Mouse (Mus musculus) testis, postnatal 14 days (tissue): ENCODE data around the gene Syne3.

ENCODE experiments used
- DNase-seq: peaks from one replicate; pipeline ENCODE4 v3.0.0; 2021; ENCODE audit warnings: low spot score

Gene Syne3

DNA sequence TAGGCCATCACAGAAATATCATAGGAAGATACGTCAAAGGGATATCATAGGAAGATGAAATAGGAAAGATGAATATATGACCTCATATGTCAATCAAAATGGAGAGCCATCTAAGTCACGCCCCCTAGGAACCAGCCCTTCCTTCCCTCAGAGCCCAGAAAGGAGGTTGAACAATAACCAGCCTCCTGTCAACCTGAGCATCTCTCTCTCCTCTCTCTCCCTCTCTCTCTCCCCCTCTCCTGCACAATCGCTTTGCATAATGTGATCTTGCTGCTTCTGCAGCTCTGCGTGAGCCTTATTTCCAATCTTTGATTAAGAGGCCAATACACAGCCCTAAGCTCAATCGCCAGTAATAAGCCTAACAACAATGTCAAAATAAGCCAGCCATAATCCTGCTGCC, 84.6 kb downstream of the Syne3 start:
- no peak for DNase-seq

DNA sequence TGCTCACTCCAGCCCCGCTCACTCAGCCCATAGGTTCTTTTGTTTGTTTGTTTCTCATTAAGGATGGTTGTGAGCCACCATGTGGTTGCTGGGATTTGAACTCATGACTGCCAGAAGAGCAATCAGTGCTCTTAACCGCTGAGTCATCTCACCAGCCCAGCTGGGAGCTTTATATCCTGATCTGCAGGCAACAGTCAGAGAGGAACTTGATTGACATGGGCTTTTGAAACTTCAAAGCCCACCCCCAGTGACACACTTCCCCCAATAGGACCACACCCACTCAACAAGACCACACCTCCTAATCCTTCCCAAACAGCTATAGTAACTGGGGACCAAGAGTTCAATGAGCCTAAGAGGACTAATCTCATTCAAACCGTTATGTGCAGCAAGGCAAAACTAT, 85.1 kb downstream of the Syne3 start:
- DNase-seq: no peak

DNA sequence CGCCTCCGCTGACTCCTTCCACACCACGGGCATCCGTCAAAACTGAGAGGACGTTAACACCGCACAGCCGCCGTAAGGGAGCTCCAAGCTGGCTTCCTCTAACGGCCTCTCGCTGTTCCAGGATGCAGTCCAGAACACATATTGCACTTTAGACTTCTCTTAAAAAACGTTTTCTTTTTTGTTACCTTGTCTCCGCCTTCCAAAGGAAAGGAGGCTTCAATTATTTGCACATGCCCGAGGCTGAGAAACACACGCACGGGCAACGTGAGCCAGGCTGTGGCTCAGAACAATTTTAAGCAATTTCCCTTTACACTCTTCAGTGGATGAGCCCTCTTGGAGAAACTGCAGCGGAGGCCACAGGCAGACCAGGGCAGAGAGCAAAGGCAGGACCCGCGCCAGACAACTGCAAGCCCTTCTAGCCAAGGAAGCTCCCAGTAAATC, 85.6 kb downstream of the Syne3 start:
- no peak for DNase-seq

DNA sequence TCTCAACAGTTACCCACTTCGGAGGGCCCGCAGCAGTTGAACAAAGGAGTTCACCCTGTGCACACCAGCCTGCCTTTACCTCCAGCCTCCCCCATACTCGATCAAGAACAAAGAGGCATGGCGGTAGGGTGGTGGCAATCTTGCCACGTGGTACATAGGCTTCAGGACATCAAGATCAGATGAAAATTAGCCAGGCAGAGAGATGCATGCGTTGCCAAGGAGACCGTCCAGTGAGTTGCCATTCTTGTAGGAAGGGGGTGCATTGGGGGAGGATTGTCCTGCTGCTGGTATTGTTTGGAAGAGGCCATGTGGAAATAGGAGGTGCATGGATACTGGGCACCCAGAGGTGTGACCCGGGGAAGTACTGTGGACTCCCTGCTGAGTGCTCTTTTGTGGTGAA, 87.0 kb downstream of the Syne3 start:
- no peak for DNase-seq

DNA sequence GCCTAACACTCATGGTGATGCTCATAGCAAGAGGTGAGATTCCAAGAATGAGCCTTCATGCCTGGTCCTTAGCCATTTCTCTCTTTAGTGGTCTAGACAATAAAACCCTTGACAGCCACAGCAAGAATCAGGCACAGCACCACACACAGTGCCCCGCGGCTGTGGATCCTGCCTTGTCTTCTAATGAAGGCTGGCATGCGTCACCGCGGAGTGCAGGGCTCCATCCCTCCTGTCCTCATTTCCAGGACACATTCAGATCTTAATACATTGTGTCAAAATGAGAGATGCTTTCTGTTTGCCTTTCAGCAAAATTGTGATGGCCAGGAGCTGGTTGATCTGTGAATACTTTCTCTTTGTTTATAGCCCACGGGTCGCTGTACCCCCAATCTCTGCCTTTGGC, 88.5 kb downstream of the Syne3 start:
- DNase-seq: no peak

DNA sequence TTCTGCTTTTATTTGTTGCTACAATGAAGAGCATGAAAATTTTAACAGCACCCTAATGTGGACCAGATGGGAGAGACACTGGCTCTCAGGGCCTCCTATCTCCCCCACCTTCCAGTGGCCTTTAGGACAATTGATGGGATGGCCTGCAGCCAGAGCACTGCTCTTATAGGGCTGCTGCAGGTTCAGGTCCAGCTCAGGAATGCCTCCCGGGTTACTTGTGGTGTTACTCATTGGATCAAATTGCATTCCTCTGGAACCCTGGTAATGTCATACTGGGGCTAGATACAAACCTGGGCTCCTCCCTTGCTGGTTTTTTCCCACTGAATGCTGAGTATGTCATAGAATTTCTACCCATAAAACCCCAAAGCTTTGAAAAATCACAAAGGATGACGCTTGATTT, 90.4 kb downstream of the Syne3 start:
- DNase-seq: no peak

DNA sequence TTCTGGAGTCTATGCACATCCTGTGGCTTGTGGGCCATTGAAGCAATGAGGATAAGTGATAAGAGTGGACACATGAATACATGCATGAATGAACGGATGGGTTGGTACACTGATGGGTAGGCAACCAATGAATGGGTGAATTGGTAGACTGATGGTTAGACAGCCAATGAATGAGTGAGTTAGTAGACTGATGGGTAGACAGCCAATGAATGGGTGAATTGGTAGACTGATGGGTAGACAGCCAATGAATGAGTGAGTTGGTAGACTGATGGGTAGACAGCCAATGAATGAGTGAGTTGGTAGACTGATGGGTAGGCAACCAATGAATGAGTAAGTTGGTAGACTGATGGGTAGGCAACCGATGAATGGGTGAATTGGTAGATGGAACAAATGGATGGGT, 91.7 kb downstream of the Syne3 start:
- no peak for DNase-seq

DNA sequence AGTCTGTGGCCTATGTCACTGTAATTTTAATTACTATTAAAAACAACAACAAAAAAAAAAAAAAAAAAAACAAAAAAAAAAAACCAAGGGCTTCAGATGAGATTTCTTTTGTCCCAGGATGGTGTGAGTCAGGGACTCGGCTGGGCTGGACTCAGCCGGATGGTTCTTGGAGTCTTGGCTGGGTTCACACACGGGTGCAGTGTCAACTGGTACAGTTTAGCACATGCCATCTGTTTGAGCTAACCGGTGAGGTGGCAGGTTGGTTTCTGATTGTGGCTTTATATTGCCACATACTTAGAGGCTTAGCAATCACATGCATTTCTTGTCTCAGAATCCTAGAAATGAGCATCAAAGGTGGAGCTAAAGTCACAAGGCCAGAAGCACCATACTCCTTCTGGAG, 92.3 kb downstream of the Syne3 start:
- DNase-seq: no peak

DNA sequence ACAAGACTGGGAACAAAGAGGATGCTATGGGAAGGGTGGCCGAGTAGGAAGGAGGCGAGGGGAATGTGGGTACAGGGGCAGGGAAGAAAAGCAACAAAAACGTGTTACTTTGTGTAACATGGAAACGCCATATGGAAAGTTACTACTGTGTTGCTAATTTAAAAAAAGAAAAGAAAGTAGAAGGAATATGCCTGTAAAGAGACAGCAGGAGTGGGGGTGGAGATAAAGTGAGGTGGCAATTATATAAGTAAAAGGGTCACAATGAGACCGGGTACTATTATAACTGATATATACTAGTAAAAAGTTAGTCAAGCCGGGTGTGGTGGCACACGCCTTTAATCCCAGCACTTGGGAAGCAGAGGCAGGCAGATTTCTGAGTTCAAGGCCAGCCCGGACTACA, 92.8 kb downstream of the Syne3 start:
- DNase-seq: no peak

DNA sequence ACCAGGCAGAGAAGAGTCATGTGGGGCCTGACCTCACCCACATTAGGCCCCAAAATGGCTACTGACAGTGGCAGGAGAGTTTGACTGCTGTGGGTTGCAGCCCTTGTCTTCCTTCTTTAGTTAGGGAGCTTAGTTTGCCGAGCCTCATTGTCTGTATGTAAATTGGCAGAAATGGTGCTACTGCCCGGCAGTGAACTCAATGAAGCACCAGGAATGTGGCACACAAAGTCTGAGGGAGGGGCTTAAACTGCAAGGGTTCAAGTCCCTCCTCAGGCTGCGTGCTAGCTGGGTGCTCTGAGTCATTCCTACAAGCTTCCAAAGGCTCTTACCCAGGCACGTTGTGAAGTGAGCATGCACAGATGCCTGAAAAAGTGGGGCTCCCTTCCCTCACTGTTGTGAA, 93.9 kb downstream of the Syne3 start:
- DNase-seq: no peak

DNA sequence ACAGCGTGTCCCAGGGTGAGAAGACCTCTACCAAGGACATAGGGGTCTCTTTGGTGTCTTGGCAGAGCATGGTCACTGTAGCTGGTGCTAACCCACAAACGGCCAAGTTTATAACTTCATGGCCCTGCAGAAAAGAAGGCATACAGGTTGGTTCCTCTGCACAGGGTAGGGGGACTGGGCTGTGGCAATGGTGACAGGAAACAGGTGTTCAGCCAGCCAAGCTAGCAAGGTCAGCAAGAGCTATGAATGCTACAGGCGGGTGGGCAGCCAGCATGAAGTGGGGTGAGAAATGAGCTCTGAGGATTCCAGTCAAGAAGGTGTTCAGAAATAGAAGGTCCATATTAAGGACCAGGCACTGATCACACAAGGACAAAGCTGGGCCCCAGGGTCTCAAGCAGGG, 96.6 kb downstream of the Syne3 start:
- DNase-seq: no peak

DNA sequence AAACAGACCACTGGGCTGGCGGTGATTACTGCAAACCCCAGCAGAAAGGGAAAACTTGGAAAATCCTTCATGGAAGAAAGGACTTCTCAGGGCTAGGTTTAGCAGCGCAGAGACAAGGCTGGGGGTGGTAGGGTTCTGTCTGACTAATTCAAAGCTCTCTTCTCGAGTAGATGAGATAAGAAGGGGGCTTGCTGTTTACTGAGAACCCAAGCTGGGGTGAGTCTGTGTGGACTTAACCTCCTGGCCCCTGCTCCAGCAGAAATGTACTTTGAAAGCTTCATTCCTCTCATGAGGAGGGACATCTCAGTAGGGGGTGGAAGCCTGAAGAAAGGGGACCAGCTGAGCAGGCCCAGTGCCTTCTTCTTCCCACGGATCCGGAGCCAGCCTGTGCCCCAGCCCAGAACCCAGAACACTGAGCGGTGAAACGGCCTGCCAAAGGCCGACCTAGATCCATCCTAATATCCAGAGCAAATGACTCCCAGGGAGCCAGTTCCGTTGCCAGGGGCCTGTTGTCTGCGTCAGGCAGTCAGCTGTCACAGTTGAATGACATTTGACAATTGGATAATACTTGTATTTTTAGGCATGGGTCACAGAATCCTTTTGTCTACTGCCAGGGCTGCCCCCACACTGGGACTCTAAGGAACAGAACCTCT, 97.2 kb downstream of the Syne3 start:
- no peak for DNase-seq

DNA sequence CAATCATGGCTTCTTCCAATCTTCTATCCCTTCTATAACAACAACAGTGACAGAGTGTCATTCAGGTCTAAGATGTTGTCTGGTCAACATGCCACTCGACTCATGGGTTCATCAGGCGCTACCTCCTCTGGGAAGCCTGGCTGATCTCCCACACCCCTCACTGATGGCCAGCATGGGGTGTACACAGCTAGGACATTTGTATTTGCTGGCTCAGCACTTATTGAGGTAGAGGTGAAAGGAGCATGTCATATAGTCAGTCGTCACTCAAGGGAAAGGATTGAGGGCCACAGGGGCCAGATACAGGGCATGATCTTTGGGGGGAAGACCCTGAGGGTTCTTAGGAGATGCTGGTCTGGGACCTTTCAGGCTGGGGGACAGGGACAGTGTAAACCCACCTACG, 99.9 kb downstream of the Syne3 start:
- no peak for DNase-seq

DNA sequence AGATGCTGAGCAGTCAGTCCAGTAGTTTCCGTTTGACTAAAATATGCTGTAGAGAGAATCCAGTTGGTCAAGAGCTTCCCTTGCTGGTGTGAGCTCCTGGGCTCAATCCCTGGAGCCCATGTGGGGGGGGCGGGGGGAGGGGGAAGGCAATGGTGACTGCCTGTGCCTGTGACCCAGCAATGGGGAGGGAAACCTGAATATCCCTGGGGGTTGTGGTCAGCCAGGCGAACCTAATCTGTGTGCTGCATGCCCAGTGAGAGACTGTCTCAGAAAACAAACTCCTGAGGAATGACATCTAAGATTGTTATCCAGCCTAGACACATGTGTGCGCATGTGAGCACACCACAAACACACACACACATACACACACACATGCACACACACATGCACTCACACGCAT, 100.6 kb downstream of the Syne3 start:
- DNase-seq: no peak

DNA sequence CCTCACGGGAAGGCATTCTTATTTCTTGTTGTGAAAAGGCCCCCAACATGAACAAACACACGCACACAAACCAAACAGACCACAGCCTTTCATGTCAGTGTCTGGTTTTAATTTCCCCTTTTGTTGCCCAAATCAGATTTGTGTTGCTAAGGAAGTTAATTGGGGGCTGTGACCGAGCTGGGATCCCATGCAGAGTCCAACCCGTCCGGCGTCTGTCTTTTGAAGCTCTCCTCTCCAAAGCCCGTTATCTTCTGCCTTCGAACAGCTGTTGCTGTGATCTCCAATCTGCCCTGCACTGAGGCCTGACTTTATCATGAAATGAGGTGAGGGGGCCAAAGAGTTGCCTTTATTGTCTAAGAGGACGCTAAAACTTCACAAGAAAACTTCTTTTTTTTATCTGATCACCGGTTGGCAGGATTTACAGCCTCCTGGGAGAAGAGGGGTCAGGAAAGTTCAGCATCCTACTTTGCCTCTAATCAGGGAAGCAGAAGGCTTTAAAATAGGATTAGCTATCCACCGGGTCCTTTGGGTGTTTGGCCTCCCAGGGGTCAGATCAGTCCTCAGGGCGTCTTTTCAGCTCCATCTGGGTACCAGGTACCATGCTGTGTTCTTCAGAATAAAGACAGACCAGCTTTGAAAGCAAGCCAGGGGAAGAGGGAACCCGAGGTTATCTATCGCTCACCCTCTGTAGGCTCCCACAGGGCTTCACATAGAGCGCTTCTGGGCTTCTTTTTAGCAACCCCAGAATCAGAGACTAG, 101.4 kb downstream of the Syne3 start:
- DNase-seq: no peak

DNA sequence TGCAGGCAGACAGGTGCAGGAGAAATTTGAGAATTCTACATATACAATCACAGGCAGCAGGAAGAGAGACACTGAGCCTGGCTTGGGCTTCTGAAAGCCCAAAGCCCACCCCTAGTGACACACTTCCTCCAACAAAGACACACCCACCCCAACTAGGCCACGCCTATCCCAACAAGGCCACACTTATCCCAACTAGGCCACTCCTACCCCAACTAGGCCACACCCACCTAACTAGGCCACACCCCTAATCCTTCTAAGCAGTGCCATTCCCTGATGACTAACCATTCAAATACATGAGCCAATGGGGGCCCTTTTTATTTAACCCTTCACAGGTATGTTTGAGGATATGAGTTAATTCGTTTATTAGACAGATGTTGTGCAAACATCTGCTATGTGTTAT, 102.5 kb downstream of the Syne3 start:
- no peak for DNase-seq

DNA sequence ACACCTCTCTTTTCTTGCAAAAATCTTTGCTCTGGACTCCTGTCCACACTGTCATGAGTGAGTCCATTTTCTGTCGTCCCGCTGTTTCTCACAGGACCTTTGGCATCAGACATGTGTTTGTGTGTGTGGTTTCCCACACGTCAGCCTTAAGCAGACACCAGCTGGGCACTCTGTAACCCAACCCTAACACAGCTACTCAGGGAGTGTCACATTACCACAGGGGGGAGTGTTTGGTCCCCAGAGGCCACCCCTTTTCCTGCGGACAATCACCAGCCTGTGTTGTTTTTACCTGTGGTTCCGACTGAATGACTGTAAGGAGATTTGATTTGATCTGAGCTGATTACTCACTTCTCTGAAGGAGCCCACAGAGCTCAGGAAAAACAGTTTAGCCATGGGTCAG, 105.5 kb downstream of the Syne3 start:
- DNase-seq: no peak

DNA sequence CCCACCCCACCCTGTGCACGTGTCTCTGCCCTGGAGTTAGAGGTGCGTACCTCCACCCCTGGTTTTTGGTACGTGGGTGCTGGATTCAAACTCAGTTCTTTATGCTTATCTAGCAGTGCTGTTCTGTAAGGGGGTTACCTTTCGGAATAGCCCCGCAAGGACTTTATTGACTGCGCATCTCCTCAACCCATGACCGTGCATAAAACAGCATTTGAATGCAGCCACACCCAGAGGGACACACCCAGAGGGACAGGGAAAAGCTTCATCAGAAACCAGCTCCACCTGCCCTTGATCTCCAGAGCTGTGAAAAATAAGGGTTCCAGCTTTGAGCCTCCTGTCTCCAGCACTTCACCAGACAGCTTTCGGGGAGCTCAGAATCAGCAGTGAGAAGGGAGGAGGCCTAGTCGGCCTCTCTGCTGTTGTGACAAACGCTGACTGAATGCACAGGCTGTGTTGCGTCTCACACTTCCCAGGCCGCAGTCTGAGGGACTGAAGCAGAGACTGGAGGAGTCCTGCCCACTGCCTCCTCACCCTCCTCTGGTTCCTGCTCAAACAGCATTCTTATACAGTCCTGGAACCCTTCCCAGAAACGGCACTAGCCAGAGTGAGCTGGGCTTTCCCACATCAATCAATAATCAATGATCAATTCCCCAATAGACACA, 107.1 kb downstream of the Syne3 start:
- no peak for DNase-seq

DNA sequence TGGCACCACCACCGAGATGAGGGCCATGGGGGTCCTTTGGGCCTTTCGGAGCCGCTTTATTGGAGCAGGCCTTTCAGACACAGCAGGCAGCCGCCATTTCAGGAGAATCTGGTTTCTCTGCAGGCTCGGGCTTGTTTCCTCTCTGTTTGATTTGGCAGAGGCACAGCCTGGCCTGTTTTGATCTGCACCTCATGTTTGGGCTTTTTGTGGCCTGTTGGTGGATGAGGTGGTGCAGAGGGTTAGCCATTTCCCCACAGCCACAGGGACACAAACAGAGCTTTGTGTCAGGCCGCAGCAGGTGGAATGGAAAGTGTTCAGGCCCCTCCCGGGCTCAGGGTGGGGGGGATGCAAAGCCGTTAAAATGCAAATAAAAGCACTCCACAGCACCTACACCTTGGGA, 108.3 kb downstream of the Syne3 start:
- DNase-seq: no peak

DNA sequence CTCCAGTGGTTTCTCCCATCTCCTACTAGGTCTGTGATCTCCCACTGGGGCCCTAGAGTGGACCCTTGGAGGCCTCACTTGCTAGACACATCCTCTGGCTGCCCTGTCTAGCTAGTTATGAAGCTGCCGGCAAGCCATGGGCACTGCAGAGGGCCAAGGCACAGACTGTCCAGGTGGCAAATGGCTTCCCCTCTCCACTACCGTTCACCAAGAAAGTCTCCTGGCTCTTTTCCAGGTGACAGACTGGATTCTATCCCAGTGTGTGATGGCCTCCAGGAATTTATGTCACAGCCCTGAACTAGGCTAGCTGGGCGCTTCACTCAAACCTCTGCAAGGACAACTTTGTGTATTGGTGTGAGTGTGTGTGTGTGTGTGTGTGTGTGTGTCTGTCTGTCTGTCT, 109.8 kb downstream of the Syne3 start:
- DNase-seq: no peak

DNA sequence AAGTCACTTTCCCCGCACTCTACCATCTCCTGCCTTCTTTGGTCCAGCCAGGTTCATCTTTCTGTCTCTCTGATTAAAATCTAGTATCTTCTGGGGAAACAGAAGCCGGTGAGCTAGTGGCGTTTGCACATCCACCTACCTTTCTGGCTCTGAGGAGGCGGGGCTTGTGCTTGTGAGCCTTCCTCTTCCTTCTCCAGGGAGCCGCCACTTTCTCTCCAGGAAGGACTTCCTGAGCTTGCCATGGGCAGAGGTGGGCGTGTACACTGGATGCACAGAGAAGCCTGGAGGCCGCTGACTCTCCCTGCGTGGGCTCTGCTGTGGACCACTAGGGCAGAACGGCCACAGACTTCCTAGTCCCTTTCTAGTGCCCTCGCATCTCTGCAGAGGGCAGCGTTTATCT, 110.4 kb downstream of the Syne3 start:
- no peak for DNase-seq

DNA sequence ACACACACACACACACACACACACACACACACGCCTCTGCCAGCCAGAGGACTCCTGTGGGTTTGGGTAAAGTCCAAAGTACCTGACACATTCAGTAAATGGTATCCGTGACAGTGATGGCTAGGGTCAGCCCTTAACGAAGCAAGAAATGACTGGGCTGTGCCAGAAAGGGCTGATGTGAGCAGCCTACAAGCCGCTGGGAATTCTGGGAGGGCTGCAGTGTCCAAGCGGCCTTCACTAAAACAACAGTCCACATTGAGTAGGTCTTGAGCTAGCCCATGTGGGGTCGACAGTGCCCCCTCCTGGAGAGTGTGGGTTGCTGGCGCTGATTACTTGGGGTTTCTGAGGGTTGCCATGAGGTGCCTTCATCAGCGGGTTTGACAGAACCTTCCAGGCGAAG, 110.9 kb downstream of the Syne3 start:
- DNase-seq: no peak

DNA sequence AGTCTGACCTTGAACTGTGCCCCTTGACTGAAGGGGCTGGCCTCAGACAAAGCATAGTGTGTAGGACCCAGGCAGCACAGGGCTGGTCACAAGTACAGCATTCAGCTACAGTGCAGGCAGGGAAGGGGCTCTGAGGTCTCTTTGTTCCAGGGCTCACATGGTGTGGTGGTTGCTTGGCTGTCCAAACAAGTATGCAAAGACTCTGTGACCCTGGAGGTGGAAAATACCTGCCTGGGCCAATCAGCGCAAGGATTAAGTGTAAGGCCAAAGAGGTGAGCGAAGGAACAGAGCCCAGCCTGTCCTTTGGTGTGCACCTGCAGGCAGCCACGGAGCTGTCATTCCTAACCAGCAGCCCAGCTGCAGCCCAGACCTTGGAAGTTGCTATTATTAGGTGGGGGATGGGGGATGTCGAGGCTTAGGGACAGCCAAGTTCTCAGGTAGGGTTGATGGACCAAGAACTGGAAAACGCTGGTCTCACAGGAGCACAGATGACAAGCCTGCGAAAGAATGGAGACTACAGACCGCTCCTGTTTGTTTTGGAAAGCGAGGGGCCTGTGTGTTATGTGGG, 112.5 kb downstream of the Syne3 start:
- no peak for DNase-seq
